Mouse (Mus musculus): ENCODE results near the gene Polr3c.

GRCm38 (mm10) chr3:96693579-96693978 is 33.8 kb downstream of the Polr3c start:
- no peak for TF ChIP-seq FLI1 (IDR thresholded peaks at IDR 0.05; ENCODE audit: low read length)
- no peak for TF ChIP-seq GATA1 (IDR thresholded peaks at IDR 0.05; ENCODE audit: borderline replicate concordance, low read length)

Data from megakaryocyte, embryonic 14.5 days (primary cell).